Mouse (Mus musculus): Measurements from ENCODE around the gene Eno3. TPM values are rescaled to one million over a fixed set of nuclear protein-coding genes. Genes with fewer than 3 reads are reported as not detected.
A peak's percentile ranks its signal among the peaks of the same experiment; 100 is the strongest.

The Eno3 gene
- polyA plus RNA-seq, 1 experiment: 1,792 TPM

GRCm38 (mm10) chr11:70687601-70688199 is 30.7 kb downstream of the Eno3 start, which contains the start of gene Camta2:
Camta2 (minus strand) TSS chr11:70688105.
- Histone ChIP-seq H3K4me2 (ENCODE audit: low read depth) (peak within 1 kb of the TSS; percentile 94), H3K79me2 (ENCODE audit: control insufficient read depth, insufficient read depth) (no peaks in the 10 kb centered on the region), H3K36me3 (ENCODE audit: control insufficient read depth, insufficient read depth) (no peaks in the 10 kb centered on the region), H3ac (ENCODE audit: control insufficient read depth, insufficient read length) (peak within 1 kb of the TSS; percentile 53), H3K27me3 (ENCODE audit: control insufficient read depth, insufficient read depth, insufficient read length) (no peaks in the 10 kb centered on the region), H3K4me3 (peak within 1 kb of the TSS; percentile 68)
- TF ChIP-seq POLR2A (IDR thresholded peaks at IDR 0.05; ENCODE audit: insufficient read length, low read depth) (peak; percentile 82), SRF (IDR thresholded peaks at IDR 0.05; ENCODE audit: control insufficient read depth, insufficient read length, low read depth) (peak; percentile 94), MAX (IDR thresholded peaks at IDR 0.05; ENCODE audit: low read depth) (no peak), TCF3 (IDR thresholded peaks at IDR 0.05; ENCODE audit: insufficient read length, low read depth) (no peak), MYOG (IDR thresholded peaks at IDR 0.05; ENCODE audit: control insufficient read depth in 1 of 3, insufficient read depth in 1 of 3, insufficient read length in 2 of 3, low read depth in 2 of 3) (no peak), MYOD1 (IDR thresholded peaks at IDR 0.05; ENCODE audit: control insufficient read depth in 1 of 3, insufficient read length in 2 of 3, low read depth in 2 of 3) (no peak), POLR2AphosphoS2 (IDR thresholded peaks at IDR 0.05; ENCODE audit: insufficient read length, low read depth) (peak; percentile 75), E2F4 (IDR thresholded peaks at IDR 0.05; ENCODE audit: insufficient read depth) (no peak), USF1 (IDR thresholded peaks at IDR 0.05; ENCODE audit: low read depth) (no peak)

- Histone ChIP-seq H3K4me3 (peak overlapping the region; percentile 68), H3K79me2 (ENCODE audit: control insufficient read depth, insufficient read depth) (no peaks in the 10 kb centered on the region), H3K27me3 (ENCODE audit: control insufficient read depth, insufficient read depth, insufficient read length) (no peaks in the 10 kb centered on the region), H3ac (ENCODE audit: control insufficient read depth, insufficient read length) (peak overlapping the region; percentile 53), H3K36me3 (ENCODE audit: control insufficient read depth, insufficient read depth) (no peaks in the 10 kb centered on the region), H3K4me2 (ENCODE audit: low read depth) (peak overlapping the region; percentile 78)
- no peak for TF ChIP-seq MYOG (IDR thresholded peaks at IDR 0.05; ENCODE audit: control insufficient read depth in 1 of 3, insufficient read depth in 1 of 3, insufficient read length in 2 of 3, low read depth in 2 of 3)
- no peak for TF ChIP-seq POLR2A (IDR thresholded peaks at IDR 0.05; ENCODE audit: insufficient read length, low read depth)
- TF ChIP-seq SRF (IDR thresholded peaks at IDR 0.05; ENCODE audit: control insufficient read depth, insufficient read length, low read depth): no peak
- TF ChIP-seq MAX (IDR thresholded peaks at IDR 0.05; ENCODE audit: low read depth): no peak
- TF ChIP-seq REST (IDR thresholded peaks at IDR 0.05; ENCODE audit: insufficient read depth, insufficient read length): no peak
- TF ChIP-seq E2F4 (IDR thresholded peaks at IDR 0.05; ENCODE audit: insufficient read depth): no peak
- TF ChIP-seq TCF12 (IDR thresholded peaks at IDR 0.05; ENCODE audit: insufficient read depth, poor library complexity, severe bottlenecking): no peak
- TF ChIP-seq TCF3 (IDR thresholded peaks at IDR 0.05; ENCODE audit: insufficient read length, low read depth): no peak
- no peak for TF ChIP-seq POLR2AphosphoS2 (IDR thresholded peaks at IDR 0.05; ENCODE audit: insufficient read length, low read depth)
These were observed 31.4 kb downstream of the Eno3 start for GRCm38 (mm10) chr11:70688372-70688771.

GRCm38 (mm10) chr11:70689578-70689977 is 32.6 kb downstream of the Eno3 start:
- H3K79me2 ChIP-seq (ENCODE audit: control insufficient read depth, insufficient read depth): no peaks in the 10 kb centered on the region
- H3ac ChIP-seq (ENCODE audit: control insufficient read depth, insufficient read length): no peak overlapping the region
- no peak overlapping the region for H3K4me2 ChIP-seq (ENCODE audit: low read depth)
- no peaks in the 10 kb centered on the region for H3K36me3 ChIP-seq (ENCODE audit: control insufficient read depth, insufficient read depth)
- TF ChIP-seq POLR2AphosphoS2 (IDR thresholded peaks at IDR 0.05; ENCODE audit: insufficient read length, low read depth) (no peak), MYOD1 (IDR thresholded peaks at IDR 0.05; ENCODE audit: control insufficient read depth in 1 of 3, insufficient read length in 2 of 3, low read depth in 2 of 3) (no peak), E2F4 (IDR thresholded peaks at IDR 0.05; ENCODE audit: insufficient read depth) (no peak), USF1 (IDR thresholded peaks at IDR 0.05; ENCODE audit: low read depth) (no peak), TCF3 (IDR thresholded peaks at IDR 0.05; ENCODE audit: insufficient read length, low read depth) (no peak), SRF (IDR thresholded peaks at IDR 0.05; ENCODE audit: control insufficient read depth, insufficient read length, low read depth) (no peak), TCF12 (IDR thresholded peaks at IDR 0.05; ENCODE audit: insufficient read depth, poor library complexity, severe bottlenecking) (no peak)
- H3K4me3 ChIP-seq: no peak overlapping the region
- H3K27me3 ChIP-seq (ENCODE audit: control insufficient read depth, insufficient read depth, insufficient read length): no peaks in the 10 kb centered on the region

GRCm38 (mm10) chr11:70693504-70693903 is 36.5 kb downstream of the Eno3 start:
- H3K36me3 ChIP-seq (ENCODE audit: control insufficient read depth, insufficient read depth): no peaks in the 10 kb centered on the region
- no peaks in the 10 kb centered on the region for H3K79me2 ChIP-seq (ENCODE audit: control insufficient read depth, insufficient read depth)
- TF ChIP-seq POLR2A (IDR thresholded peaks at IDR 0.05; ENCODE audit: insufficient read length, low read depth) (no peak), REST (IDR thresholded peaks at IDR 0.05; ENCODE audit: insufficient read depth, insufficient read length) (no peak)
- no peak overlapping the region for H3K4me3 ChIP-seq
- no peak overlapping the region for H3K4me2 ChIP-seq (ENCODE audit: low read depth)
- no peaks in the 10 kb centered on the region for H3K27me3 ChIP-seq (ENCODE audit: control insufficient read depth, insufficient read depth, insufficient read length)
- no peak overlapping the region for H3ac ChIP-seq (ENCODE audit: control insufficient read depth, insufficient read length)

- H3K36me3 ChIP-seq (ENCODE audit: control insufficient read depth, insufficient read depth): no peaks in the 10 kb centered on the region
- peaks cover 18% of the 10 kb centered on the region for H3K79me2 ChIP-seq (ENCODE audit: control insufficient read depth, insufficient read depth)
- no peak overlapping the region for H3K4me2 ChIP-seq (ENCODE audit: low read depth)
- no peak for TF ChIP-seq MYOD1 (IDR thresholded peaks at IDR 0.05; ENCODE audit: control insufficient read depth in 1 of 3, insufficient read length in 2 of 3, low read depth in 2 of 3)
- no peak for TF ChIP-seq USF1 (IDR thresholded peaks at IDR 0.05; ENCODE audit: low read depth)
- no peak for TF ChIP-seq CEBPB (IDR thresholded peaks at IDR 0.05; ENCODE audit: insufficient read depth, poor library complexity, severe bottlenecking)
- no peak for TF ChIP-seq SRF (IDR thresholded peaks at IDR 0.05; ENCODE audit: control insufficient read depth, insufficient read length, low read depth)
- TF ChIP-seq MAX (IDR thresholded peaks at IDR 0.05; ENCODE audit: low read depth): no peak
- TF ChIP-seq POLR2AphosphoS2 (IDR thresholded peaks at IDR 0.05; ENCODE audit: insufficient read length, low read depth): no peak
- TF ChIP-seq TCF12 (IDR thresholded peaks at IDR 0.05; ENCODE audit: insufficient read depth, poor library complexity, severe bottlenecking): no peak
- TF ChIP-seq E2F4 (IDR thresholded peaks at IDR 0.05; ENCODE audit: insufficient read depth): no peak
- no peak for TF ChIP-seq POLR2A (IDR thresholded peaks at IDR 0.05; ENCODE audit: insufficient read length, low read depth)
- no peaks in the 10 kb centered on the region for H3K27me3 ChIP-seq (ENCODE audit: control insufficient read depth, insufficient read depth, insufficient read length)
- no peak overlapping the region for H3K4me3 ChIP-seq
- H3ac ChIP-seq (ENCODE audit: control insufficient read depth, insufficient read length): no peak overlapping the region
These were observed 40.4 kb downstream of the Eno3 start for GRCm38 (mm10) chr11:70697376-70697775.

All from myocyte (in vitro differentiated cells).